Mouse (Mus musculus) E14TG2a.4 (cell line): Measurements from ENCODE around the gene Sergef.

Source experiments
- CTCF ChIP-seq: conservative IDR thresholded peaks from 2 replicates; pipeline ENCODE4 v1.5.1; 2014; ENCODE audit warnings: low read length
- NANOG ChIP-seq: IDR thresholded peaks from 2 replicates; pipeline ENCODE4 v1.6.1; 2014; ENCODE audit warnings: borderline replicate concordance, low read length, mixed read lengths
- POU5F1 ChIP-seq: IDR thresholded peaks from 2 replicates; pipeline ENCODE4 v1.6.1; 2014; ENCODE audit warnings: low read length, borderline replicate concordance

GRCm38 (mm10) chr7:46551173-46551572 lies 88.4 kb downstream of the Sergef start:
- TF ChIP-seq CTCF (no peak), POU5F1 (no peak), NANOG (no peak)
